Mouse (Mus musculus) MEL (cell line): Measurements from ENCODE around the gene Nolc1.

Experiments
- MXI1 ChIP-seq: IDR thresholded peaks from 2 replicates; pipeline ENCODE4 v1.6.1; 2011; ENCODE audit warnings: mild to moderate bottlenecking, low read depth, low read length, improper control_type of control experiment
- POLR2A ChIP-seq, 2 experiments: IDR thresholded peaks; 2 replicates each; pipeline ENCODE4 v1.6.1; 2011 to 2012; ENCODE audit warnings: low read length in 2 of 2, mild to moderate bottlenecking in 2 of 2, control low read depth in 1 of 2, improper control_type of control experiment in 1 of 2, low read depth in 1 of 2, moderate library complexity in 1 of 2; ENCODE audit not compliant: control insufficient read depth in 1 of 2, insufficient read depth in 1 of 2, poor library complexity in 1 of 2

DNA sequence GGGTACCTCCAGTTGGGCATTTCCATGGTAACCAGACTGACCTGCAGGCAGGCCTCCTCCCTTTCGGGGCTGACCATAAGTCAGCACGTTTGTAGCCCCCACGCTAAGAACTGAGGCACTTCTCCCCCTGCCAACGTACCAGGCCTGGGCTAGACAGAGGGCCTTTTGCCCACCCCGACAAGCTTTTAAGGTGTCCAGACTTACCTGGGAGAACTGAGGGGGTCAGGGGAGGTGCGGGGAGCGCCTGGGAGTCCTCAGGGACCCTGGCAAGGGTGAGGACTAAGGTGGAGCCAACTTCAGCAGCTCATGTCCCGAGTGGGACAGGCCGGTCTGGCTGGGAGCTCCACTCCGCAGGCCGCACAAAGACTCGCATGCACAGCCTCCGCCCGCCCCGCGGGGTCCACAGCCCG lies 36.8 kb upstream of the Nolc1 start:
- TF ChIP-seq POLR2A (IDR thresholded peaks at IDR 0.05; ENCODE audit: control insufficient read depth in 1 of 2, insufficient read depth in 1 of 2, low read depth in 1 of 2, low read length in 2 of 2, poor library complexity in 1 of 2) = peak in 1 of 2 experiments; percentile 39; a peak in 1 of 4 replicates
- TF ChIP-seq MXI1 = no peak
